ENCODE assay signal across 20 mouse cellular contexts in genomic region chr5:16235864-16236263, GRCm38 (mm10).
DNase-seq lines count a peak whose midpoint lies in the region; ATAC-seq and TF ChIP-seq lines count a peak whose summit lies in the region.
"Had no signal": no experiment of that assay in that cellular context is flagged by ENCODE, and none has a peak within 500 bp of the region (broad histone marks: within the 10 kb centered on the region; RNA-seq: fewer than 3 reads in every experiment).

No protein-coding gene starts in this region.

- H3K27ac ChIP-seq in hindbrain, embryonic 11.5 days (ENCODE audit: low read depth, low read length), result no peak overlapping the region
- no peak overlapping the region for H3K27ac ChIP-seq in hindbrain, embryonic 10.5 days
- H3K27ac ChIP-seq in forebrain, embryonic 13.5 days, result peak overlapping the region; percentile 83
- H3K27ac ChIP-seq in hindbrain, embryonic 13.5 days, result peak overlapping the region; percentile 75
- H3K27ac ChIP-seq in midbrain, embryonic 15.5 days, result peak overlapping the region; percentile 32
- H3K27ac ChIP-seq in intestine, postnatal 0 days (ENCODE audit: low read depth, low read length), result no peak overlapping the region
- H3K27ac ChIP-seq: heart, embryonic 10.5 days; limb, embryonic 12.5 days; liver, embryonic 15.5 days had no signal

- ATAC-seq in hindbrain, embryonic 11.5 days (ENCODE audit: low FRiP score), result no peak
- ATAC-seq in forebrain, embryonic 13.5 days, result peak; percentile 59
- ATAC-seq in hindbrain, embryonic 13.5 days (ENCODE audit: low FRiP score), result no peak
- peak; percentile 49 for ATAC-seq in midbrain, embryonic 15.5 days (replicated peaks)
- ATAC-seq in intestine, postnatal 0 days, result no peak
- ATAC-seq: inflammation-experienced regulatory T-cells, adult 6 months; lung, postnatal 0 days had no signal

- no peaks in the 10 kb centered on the region for H3K27me3 ChIP-seq in hindbrain, embryonic 11.5 days (ENCODE audit: control insufficient read depth, insufficient read depth, low read length)
- no peaks in the 10 kb centered on the region for H3K27me3 ChIP-seq in hindbrain, embryonic 10.5 days (ENCODE audit: insufficient read depth, poor library complexity, severe bottlenecking)
- H3K27me3 ChIP-seq in forebrain, embryonic 13.5 days, result no peaks in the 10 kb centered on the region
- H3K27me3 ChIP-seq in hindbrain, embryonic 13.5 days, result no peaks in the 10 kb centered on the region
- no peaks in the 10 kb centered on the region for H3K27me3 ChIP-seq in midbrain, embryonic 15.5 days (replicated peaks)
- no peaks in the 10 kb centered on the region for H3K27me3 ChIP-seq in intestine, postnatal 0 days (replicated peaks; ENCODE audit: control insufficient read depth, insufficient read depth, low read length)
- H3K27me3 ChIP-seq: limb, embryonic 12.5 days; liver, embryonic 15.5 days had no signal

- 77% methylated on average over 2 of the region's 2 CpGs for WGBS in hindbrain, embryonic 11.5 days
- WGBS in hindbrain, embryonic 10.5 days, result 85% methylated on average over 2 of the region's 2 CpGs
- 36% methylated on average over 2 of the region's 2 CpGs for WGBS in forebrain, embryonic 13.5 days
- WGBS in hindbrain, embryonic 13.5 days, result 71% methylated on average over 2 of the region's 2 CpGs
- WGBS in midbrain, embryonic 15.5 days, result 49% methylated on average over 2 of the region's 2 CpGs
- 88% methylated on average over 2 of the region's 2 CpGs for WGBS in intestine, postnatal 0 days

- no peak overlapping the region for H3K9ac ChIP-seq in hindbrain, embryonic 11.5 days (ENCODE audit: low read depth, low read length)
- no peak overlapping the region for H3K9ac ChIP-seq in forebrain, embryonic 13.5 days
- no peak overlapping the region for H3K9ac ChIP-seq in hindbrain, embryonic 13.5 days
- H3K9ac ChIP-seq in midbrain, embryonic 15.5 days, result no peak overlapping the region
- H3K9ac ChIP-seq in intestine, postnatal 0 days (ENCODE audit: low read depth, low read length), result no peak overlapping the region
- H3K9ac ChIP-seq: limb, embryonic 12.5 days; liver, embryonic 15.5 days had no signal

- no peaks in the 10 kb centered on the region for H3K9me3 ChIP-seq in hindbrain, embryonic 11.5 days (ENCODE audit: control insufficient read depth, low read length)
- no peaks in the 10 kb centered on the region for H3K9me3 ChIP-seq in hindbrain, embryonic 10.5 days
- no peaks in the 10 kb centered on the region for H3K9me3 ChIP-seq in forebrain, embryonic 13.5 days (replicated peaks)
- H3K9me3 ChIP-seq in hindbrain, embryonic 13.5 days, result no peaks in the 10 kb centered on the region
- no peaks in the 10 kb centered on the region for H3K9me3 ChIP-seq in midbrain, embryonic 15.5 days
- H3K9me3 ChIP-seq in intestine, postnatal 0 days (ENCODE audit: control insufficient read depth), result no peaks in the 10 kb centered on the region
- H3K9me3 ChIP-seq: heart, embryonic 10.5 days; limb, embryonic 12.5 days; liver, embryonic 15.5 days had no signal

- no peak overlapping the region for H3K4me3 ChIP-seq in hindbrain, embryonic 11.5 days (ENCODE audit: low read depth, low read length)
- H3K4me3 ChIP-seq in hindbrain, embryonic 10.5 days, result no peak overlapping the region
- H3K4me3 ChIP-seq in forebrain, embryonic 13.5 days, result no peak overlapping the region
- H3K4me3 ChIP-seq in hindbrain, embryonic 13.5 days, result no peak overlapping the region
- H3K4me3 ChIP-seq in midbrain, embryonic 15.5 days, result no peak overlapping the region
- H3K4me3 ChIP-seq in intestine, postnatal 0 days (ENCODE audit: low read depth, low read length), result no peak overlapping the region
- H3K4me3 ChIP-seq: heart, embryonic 10.5 days; limb, embryonic 12.5 days; liver, embryonic 15.5 days had no signal

- H3K4me1 ChIP-seq in hindbrain, embryonic 11.5 days (replicated peaks; ENCODE audit: control insufficient read depth, insufficient read depth, low read length), result no peaks in the 10 kb centered on the region
- H3K4me1 ChIP-seq in hindbrain, embryonic 10.5 days (replicated peaks), result 0 out of 2 replicates have a peak, but pooled peaks cover 3% of the 10 kb centered on the region
- peaks cover 40% of the 10 kb centered on the region for H3K4me1 ChIP-seq in forebrain, embryonic 13.5 days
- H3K4me1 ChIP-seq in hindbrain, embryonic 13.5 days (replicated peaks), result peaks cover 30% of the 10 kb centered on the region
- H3K4me1 ChIP-seq in midbrain, embryonic 15.5 days, result peaks cover 29% of the 10 kb centered on the region
- H3K4me1 ChIP-seq in intestine, postnatal 0 days (replicated peaks; ENCODE audit: control insufficient read depth, insufficient read depth, low read length), result no peaks in the 10 kb centered on the region
- H3K4me1 ChIP-seq: heart, embryonic 10.5 days; liver, embryonic 15.5 days had no signal

- TF ChIP-seq CTCF in intestine, postnatal 0 days (IDR thresholded peaks at IDR 0.05; ENCODE audit: low read depth), result no peak

- H3K36me3 ChIP-seq in hindbrain, embryonic 11.5 days (ENCODE audit: control insufficient read depth, insufficient read depth, low read length), result no peaks in the 10 kb centered on the region
- H3K36me3 ChIP-seq in hindbrain, embryonic 10.5 days, result no peaks in the 10 kb centered on the region
- H3K36me3 ChIP-seq in forebrain, embryonic 13.5 days (ENCODE audit: poor library complexity, severe bottlenecking), result no peaks in the 10 kb centered on the region
- H3K36me3 ChIP-seq in hindbrain, embryonic 13.5 days, result no peaks in the 10 kb centered on the region
- no peaks in the 10 kb centered on the region for H3K36me3 ChIP-seq in midbrain, embryonic 15.5 days (replicated peaks)
- no peaks in the 10 kb centered on the region for H3K36me3 ChIP-seq in intestine, postnatal 0 days (ENCODE audit: control insufficient read depth, insufficient read depth)
- H3K36me3 ChIP-seq: heart, embryonic 10.5 days; limb, embryonic 12.5 days; liver, embryonic 15.5 days had no signal

- DNase-seq in hindbrain, embryonic 11.5 days (ENCODE audit: low spot score), result peak; percentile 10
- no peak for DNase-seq in hindbrain, embryonic 10.5 days (ENCODE audit: low spot score)
- no peak for DNase-seq in layer of hippocampus, adult 18-20 months (ENCODE audit: low spot score in 2 of 2)
- DNase-seq in ovary, postnatal 36 days (ENCODE audit: low spot score), result no peak
- DNase-seq: adrenal gland, postnatal 36 days; B cell, adult 2 months; cerebellum, adult 8-10 months; embryo, embryonic 11 days; gastrocnemius, postnatal 36 days; heart, postnatal 10 days; right cerebral cortex, postnatal 25 days had no signal

- H3K4me2 ChIP-seq in hindbrain, embryonic 11.5 days (replicated peaks; ENCODE audit: low read depth, low read length), result no peak overlapping the region
- no peak overlapping the region for H3K4me2 ChIP-seq in forebrain, embryonic 13.5 days
- H3K4me2 ChIP-seq in hindbrain, embryonic 13.5 days, result no peak overlapping the region
- no peak overlapping the region for H3K4me2 ChIP-seq in midbrain, embryonic 15.5 days
- H3K4me2 ChIP-seq in intestine, postnatal 0 days (replicated peaks; ENCODE audit: low read depth), result no peak overlapping the region
- H3K4me2 ChIP-seq: limb, embryonic 12.5 days; liver, embryonic 15.5 days had no signal

Comparison
In these comparisons a context has a peak if more than half of its experiments do, and no peak if none do; other contexts are left out.
1. H3K27ac ChIP-seq: peak in forebrain, embryonic 13.5 days (single experiment), hindbrain, embryonic 13.5 days (single experiment) and midbrain, embryonic 15.5 days (single experiment); none in hindbrain, embryonic 11.5 days (single experiment), hindbrain, embryonic 10.5 days (single experiment) and intestine, postnatal 0 days (single experiment).
2. ATAC-seq: peak in forebrain, embryonic 13.5 days (single experiment) and midbrain, embryonic 15.5 days (single experiment); none in hindbrain, embryonic 11.5 days (single experiment), hindbrain, embryonic 13.5 days (single experiment) and intestine, postnatal 0 days (single experiment).